Mouse (Mus musculus) neural tube, embryonic 13.5 days (tissue): Measurements from ENCODE around the gene Aldoc. TPM values are rescaled to one million over a fixed set of nuclear protein-coding genes. Genes with fewer than 3 reads are reported as not detected.

Experiments used
- ATAC-seq: fragments of 200-750 bp; cut with Nextera tagmentation; 2 replicates; pipeline ENCODE4 v1.8.0; 2017; ENCODE audit warnings: low read depth, mild to moderate bottlenecking, moderate TSS enrichment, moderate library complexity
- H3K27ac ChIP-seq: fragments of 300-500 bp; sonication (generic); replicated peaks from 2 replicates; pipeline ENCODE4 v1.5.1; 2015; ENCODE audit warnings: moderate library complexity, mild to moderate bottlenecking, inconsistent platforms
- H3K27me3 ChIP-seq: fragments of 300-500 bp; sonication (generic); 2 replicates; pipeline ENCODE4 v1.6.1; 2015; ENCODE audit warnings: mild to moderate bottlenecking, inconsistent platforms
- H3K36me3 ChIP-seq: fragments of 300-500 bp; sonication (generic); 2 replicates; pipeline ENCODE4 v1.6.1; 2015; ENCODE audit warnings: mild to moderate bottlenecking, inconsistent platforms
- H3K4me1 ChIP-seq: fragments of 300-500 bp; sonication (generic); replicated peaks from 2 replicates; pipeline ENCODE4 v1.6.1; 2015; ENCODE audit warnings: inconsistent platforms
- H3K4me2 ChIP-seq: fragments of 300-500 bp; sonication (generic); 2 replicates; pipeline ENCODE4 v1.6.1; 2015; ENCODE audit warnings: inconsistent platforms, mild to moderate bottlenecking, moderate library complexity
- H3K4me3 ChIP-seq: fragments of 300-500 bp; sonication (generic); 2 replicates; pipeline ENCODE4 v1.5.1; 2015; ENCODE audit warnings: mild to moderate bottlenecking, inconsistent platforms
- H3K9ac ChIP-seq: fragments of 300-500 bp; sonication (generic); 2 replicates; pipeline ENCODE4 v1.6.1; 2015; ENCODE audit warnings: moderate library complexity, mild to moderate bottlenecking, inconsistent platforms
- H3K9me3 ChIP-seq: fragments of 300-500 bp; sonication (generic); 2 replicates; pipeline ENCODE4 v1.6.1; 2016; ENCODE audit warnings: inconsistent platforms
- WGBS: fragments of 180-500 bp; shearing (Covaris S2); methylation state at CpG from one replicate; pipeline ENCODE4 v1.1.7; 2015; 5-methylcytosine and 5-hydroxymethylcytosine counted together
- polyA plus RNA-seq: library from polyadenylated mRNA; unstranded; fragments of >200 nt; fragmentation: Nextera tagmentation; extraction: Ambion mirVana; gene quantifications from 2 replicates; pipeline ENCODE4 v1.2.1, GENCODE M21; 2015

The Aldoc gene
- polyA plus RNA-seq, 1 experiment from 2014 or later = 149 TPM

DNA sequence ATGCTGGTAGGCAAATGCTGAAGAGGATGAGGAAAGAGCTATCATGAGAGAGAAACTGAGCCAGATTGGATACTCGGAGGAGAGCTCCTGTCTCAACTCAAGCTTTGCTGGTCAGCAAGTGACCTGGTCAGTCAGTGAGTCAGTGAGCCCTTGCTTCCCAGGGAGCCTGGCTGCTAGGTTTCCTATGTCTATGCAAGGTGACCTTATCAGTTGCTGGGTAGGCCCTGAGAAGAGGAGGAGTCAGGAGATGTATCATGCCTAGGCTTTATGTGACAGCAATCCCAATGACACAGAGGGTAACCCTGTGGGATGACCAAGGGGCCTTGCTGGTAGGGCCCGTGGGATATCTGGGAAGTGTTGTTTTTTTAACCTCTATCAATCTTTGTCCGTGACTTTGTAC, 49.4 kb downstream of the Aldoc start:
- H3K27me3 ChIP-seq = no peaks in the 10 kb centered on the region
- H3K4me1 ChIP-seq = 0 out of 2 replicates have a peak, but pooled peaks cover 5% of the 10 kb centered on the region
- H3K4me3 ChIP-seq = no peak overlapping the region
- H3K36me3 ChIP-seq = no peaks in the 10 kb centered on the region
- no peak overlapping the region for H3K9ac ChIP-seq
- no peak overlapping the region for H3K27ac ChIP-seq
- no peaks in the 10 kb centered on the region for H3K9me3 ChIP-seq
- no peak for ATAC-seq
- no peak overlapping the region for H3K4me2 ChIP-seq
- WGBS = 71% methylated on average over 3 of the region's 3 CpGs

DNA sequence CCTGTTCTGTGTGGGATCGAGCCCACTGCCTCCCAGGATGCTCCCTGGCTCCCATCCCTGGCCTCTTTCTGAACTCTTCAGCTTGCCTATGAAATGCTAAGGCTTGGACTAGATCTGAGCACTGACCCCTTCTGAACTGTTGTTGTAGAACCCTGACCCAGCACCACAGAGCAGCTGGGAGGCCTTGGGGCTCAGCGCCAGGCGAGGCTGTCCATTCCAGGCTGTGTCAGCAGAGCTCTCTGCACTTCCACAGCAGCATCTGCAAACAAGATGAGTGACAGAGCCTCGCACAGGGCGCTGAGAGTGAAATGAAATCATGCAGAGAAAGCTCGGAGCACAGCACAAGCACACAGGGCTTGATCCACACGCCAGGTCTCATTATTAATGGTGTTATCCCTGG, 49.8 kb downstream of the Aldoc start:
- no peak overlapping the region for H3K4me3 ChIP-seq
- H3K4me1 ChIP-seq = 0 out of 2 replicates have a peak, but pooled peaks cover 5% of the 10 kb centered on the region
- H3K27me3 ChIP-seq = no peaks in the 10 kb centered on the region
- H3K27ac ChIP-seq = no peak overlapping the region
- H3K4me2 ChIP-seq = no peak overlapping the region
- H3K9ac ChIP-seq = no peak overlapping the region
- no peak for ATAC-seq
- no peaks in the 10 kb centered on the region for H3K36me3 ChIP-seq
- 51% methylated on average over 7 of the region's 7 CpGs for WGBS
- H3K9me3 ChIP-seq = no peaks in the 10 kb centered on the region

DNA sequence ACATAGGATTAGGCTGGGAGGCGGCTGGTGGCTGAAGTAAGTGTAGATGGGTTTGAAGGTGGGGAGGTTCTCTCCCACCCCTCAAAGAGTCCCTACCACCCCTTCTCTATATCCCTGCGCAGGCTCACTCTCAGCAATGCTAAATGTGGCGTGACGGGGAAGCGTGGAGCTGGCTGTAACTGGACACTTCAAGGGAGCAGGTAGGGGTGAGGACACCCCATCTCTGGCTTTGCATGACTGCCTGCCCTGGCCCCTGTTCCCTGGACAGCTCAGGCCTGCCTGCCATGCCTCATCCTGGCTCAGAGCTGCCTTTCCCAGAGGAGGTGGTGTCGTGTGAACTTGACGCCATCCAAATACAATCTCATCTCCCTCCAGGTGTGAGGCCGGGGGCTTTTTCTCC, 51.4 kb downstream of the Aldoc start:
- no peak for ATAC-seq
- Histone ChIP-seq H3K4me2 (no peak overlapping the region), H3K4me1 (0 out of 2 replicates have a peak, but pooled peaks cover 5% of the 10 kb centered on the region), H3K27me3 (no peaks in the 10 kb centered on the region), H3K4me3 (no peak overlapping the region), H3K9me3 (no peaks in the 10 kb centered on the region), H3K9ac (no peak overlapping the region), H3K36me3 (no peaks in the 10 kb centered on the region), H3K27ac (no peak overlapping the region)
- WGBS = 77% methylated on average over 8 of the region's 8 CpGs

Other genes with a start within 250 kb of the Aldoc start
- 29.8 and 31.3 TPM in 2 replicates for gene Eral1, start 242.6 kb upstream of the Aldoc start, polyA plus RNA-seq
- gene Fam222b, start 228.3 kb upstream of the Aldoc start, polyA plus RNA-seq = 27.3 and 28.8 TPM in 2 replicates
- gene Traf4, start 157.4 kb upstream of the Aldoc start, polyA plus RNA-seq = 128 and 131 TPM in 2 replicates
- 8.2 and 8.3 TPM in 2 replicates for gene Nek8, start 146.3 kb upstream of the Aldoc start, polyA plus RNA-seq
- 10.2 and 11.1 TPM in 2 replicates for gene Tlcd1, start 146.3 kb upstream of the Aldoc start, polyA plus RNA-seq
- 930 and 991 TPM in 2 replicates for gene Rpl23a, start 139.4 kb upstream of the Aldoc start, polyA plus RNA-seq
- 58.8 and 60.3 TPM in 2 replicates for gene Rab34, start 134.5 kb upstream of the Aldoc start, polyA plus RNA-seq
- gene Proca1, start 129.6 kb upstream of the Aldoc start, polyA plus RNA-seq = 1.7 and 2.3 TPM in 2 replicates
- gene Sdf2, start 77.2 kb upstream of the Aldoc start, polyA plus RNA-seq = 89.9 and 90.1 TPM in 2 replicates
- gene Supt6, start 77.0 kb upstream of the Aldoc start, polyA plus RNA-seq = 28.2 and 29.5 TPM in 2 replicates
- gene 2610507B11Rik, start 61.2 kb upstream of the Aldoc start, polyA plus RNA-seq = 57.9 and 64.2 TPM in 2 replicates
- 0.19 and 0.25 TPM in 2 replicates for gene BC030499, start 32.1 kb upstream of the Aldoc start, polyA plus RNA-seq
- gene Spag5, start 21.4 kb upstream of the Aldoc start, polyA plus RNA-seq = 7.0 and 8.2 TPM in 2 replicates
- 79.6 and 79.7 TPM in 2 replicates for gene Pigs, start 5.4 kb downstream of the Aldoc start, polyA plus RNA-seq
- gene Unc119, start 20.5 kb downstream of the Aldoc start, polyA plus RNA-seq = 80.0 and 81.9 TPM in 2 replicates
- not detected in 2 replicates for gene Foxn1, start 63.6 kb downstream of the Aldoc start, polyA plus RNA-seq
- gene Slc13a2, start 99.2 kb downstream of the Aldoc start, polyA plus RNA-seq = not detected in 2 replicates
- 16.5 and 16.9 TPM in 2 replicates for gene Slc46a1, start 142.7 kb downstream of the Aldoc start, polyA plus RNA-seq
- gene Sarm1, start 174.8 kb downstream of the Aldoc start, polyA plus RNA-seq = 41.1 and 43.0 TPM in 2 replicates
- gene Vtn, start 176.1 kb downstream of the Aldoc start, polyA plus RNA-seq = 181 and 197 TPM in 2 replicates
- 0.15 TPM in 1 of 2 replicates, not detected in the other for gene Sebox, start 180.5 kb downstream of the Aldoc start, polyA plus RNA-seq
- 92.7 and 101 TPM in 2 replicates for gene Tmem199, start 189.2 kb downstream of the Aldoc start, polyA plus RNA-seq
- gene Poldip2, start 189.2 kb downstream of the Aldoc start, polyA plus RNA-seq = 178 and 191 TPM in 2 replicates
- gene Tnfaip1, start 213.4 kb downstream of the Aldoc start, polyA plus RNA-seq = 50.7 and 54.2 TPM in 2 replicates
- 120 and 122 TPM in 2 replicates for gene Ift20, start 213.4 kb downstream of the Aldoc start, polyA plus RNA-seq
- gene Tmem97, start 227.8 kb downstream of the Aldoc start, polyA plus RNA-seq = 29.1 and 31.5 TPM in 2 replicates